Mouse (Mus musculus): ENCODE data around the gene Gm28047. TPM values are rescaled to one million over a fixed set of nuclear protein-coding genes. Genes with fewer than 3 reads are reported as not detected.
"Not testable (repeated sequence)": the region's sequence is repeated elsewhere in the genome, so short reads cannot be mapped to it uniquely, and the experiment has no call there.

The Gm28047 gene
- polyA plus RNA-seq, 1 experiment = not detected

DNA sequence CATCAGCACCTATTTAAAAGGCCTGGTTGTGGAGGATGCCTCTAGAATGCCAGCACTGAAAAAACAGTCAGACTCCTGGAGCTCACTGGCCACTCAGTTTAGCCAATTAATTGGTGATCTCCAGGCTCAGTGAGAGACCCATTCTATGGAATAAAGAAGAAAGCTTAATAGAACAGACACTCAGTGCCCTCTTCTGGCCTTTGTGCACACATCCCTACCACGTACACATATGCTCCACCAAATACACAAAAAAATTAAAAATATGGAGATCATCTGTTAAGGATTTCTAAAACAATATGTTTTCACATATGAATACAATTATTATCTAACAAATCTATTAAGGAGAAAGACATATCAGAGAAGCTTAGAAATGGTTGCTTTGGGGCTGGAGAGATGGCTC lies 4.1 kb downstream of the Gm28047 start:
- TF ChIP-seq CTCF (IDR thresholded peaks at IDR 0.05; ENCODE audit: low read depth, low read length) (no peak), POLR2A (IDR thresholded peaks at IDR 0.05; ENCODE audit: borderline replicate concordance, low read depth, low read length) (no peak)
- H3K27ac ChIP-seq (ENCODE audit: insufficient read depth, low read depth, low read length) = no peak overlapping the region
- H3K4me1 ChIP-seq (ENCODE audit: control insufficient read depth, insufficient read depth, low read length) = peaks cover 23% of the 10 kb centered on the region
- no peak overlapping the region for H3K4me3 ChIP-seq (ENCODE audit: insufficient read depth, low read length)

GRCm38 (mm10) chr15:102619486-102619885 lies 5.4 kb downstream of the Gm28047 start:
- H3K4me1 ChIP-seq (ENCODE audit: control insufficient read depth, insufficient read depth, low read length) = peaks cover 25% of the 10 kb centered on the region
- no peak overlapping the region for H3K4me3 ChIP-seq (ENCODE audit: insufficient read depth, low read length)
- no peak overlapping the region for H3K27ac ChIP-seq (ENCODE audit: insufficient read depth, low read depth, low read length)
- TF ChIP-seq CTCF (IDR thresholded peaks at IDR 0.05; ENCODE audit: low read depth, low read length) = no peak
- TF ChIP-seq POLR2A (IDR thresholded peaks at IDR 0.05; ENCODE audit: borderline replicate concordance, low read depth, low read length) = no peak

GRCm38 (mm10) chr15:102617654-102618053 lies 7.2 kb downstream of the Gm28047 start:
- TF ChIP-seq CTCF (IDR thresholded peaks at IDR 0.05; ENCODE audit: low read depth, low read length) = no peak
- TF ChIP-seq POLR2A (IDR thresholded peaks at IDR 0.05; ENCODE audit: borderline replicate concordance, low read depth, low read length) = no peak
- Histone ChIP-seq H3K4me3 (ENCODE audit: insufficient read depth, low read length) (no peak overlapping the region), H3K4me1 (ENCODE audit: control insufficient read depth, insufficient read depth, low read length) (peaks cover 20% of the 10 kb centered on the region), H3K27ac (ENCODE audit: insufficient read depth, low read depth, low read length) (no peak overlapping the region)

DNA sequence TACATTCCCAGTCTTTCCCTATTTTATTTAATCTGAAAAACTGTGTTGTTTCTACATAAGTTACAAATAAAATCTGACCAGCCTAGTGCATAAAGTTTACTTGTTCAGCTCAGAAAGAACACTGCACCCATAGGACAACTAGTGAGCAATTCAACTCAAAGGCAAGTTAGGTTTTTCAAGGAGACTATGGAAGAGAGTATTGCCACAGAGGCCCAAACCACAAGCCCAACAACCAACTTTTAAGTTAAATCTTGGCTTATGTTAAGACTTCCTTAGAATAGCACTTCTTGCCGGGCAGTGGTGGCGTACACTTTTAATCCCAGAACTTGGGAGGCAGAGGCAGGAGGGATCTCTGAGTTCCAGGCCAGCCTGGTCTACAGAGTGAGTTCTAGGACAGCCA lies 8.7 kb downstream of the Gm28047 start:
- Histone ChIP-seq H3K27ac (ENCODE audit: insufficient read depth, low read depth, low read length) (no peak overlapping the region), H3K4me3 (ENCODE audit: insufficient read depth, low read length) (no peak overlapping the region), H3K4me1 (ENCODE audit: control insufficient read depth, insufficient read depth, low read length) (peaks cover 15% of the 10 kb centered on the region)
- TF ChIP-seq CTCF (IDR thresholded peaks at IDR 0.05; ENCODE audit: low read depth, low read length) = no peak
- TF ChIP-seq POLR2A (IDR thresholded peaks at IDR 0.05; ENCODE audit: borderline replicate concordance, low read depth, low read length) = no peak

- Histone ChIP-seq H3K4me3 (ENCODE audit: insufficient read depth, low read length) (no peak overlapping the region), H3K4me1 (ENCODE audit: control insufficient read depth, insufficient read depth, low read length) (peaks cover 11% of the 10 kb centered on the region), H3K27ac (ENCODE audit: insufficient read depth, low read depth, low read length) (no peak overlapping the region)
- TF ChIP-seq POLR2A (IDR thresholded peaks at IDR 0.05; ENCODE audit: borderline replicate concordance, low read depth, low read length) (no peak), CTCF (IDR thresholded peaks at IDR 0.05; ENCODE audit: low read depth, low read length) (no peak)
Observed at GRCm38 (mm10) chr15:102614224-102614623, 10.6 kb downstream of the Gm28047 start.

GRCm38 (mm10) chr15:102612966-102613365 lies 11.9 kb downstream of the Gm28047 start:
- H3K4me1 ChIP-seq (ENCODE audit: control insufficient read depth, insufficient read depth, low read length) = peaks cover 9% of the 10 kb centered on the region
- H3K27ac ChIP-seq (ENCODE audit: insufficient read depth, low read depth, low read length) = no peak overlapping the region
- no peak for TF ChIP-seq POLR2A (IDR thresholded peaks at IDR 0.05; ENCODE audit: borderline replicate concordance, low read depth, low read length)
- TF ChIP-seq CTCF (IDR thresholded peaks at IDR 0.05; ENCODE audit: low read depth, low read length) = no peak
- no peak overlapping the region for H3K4me3 ChIP-seq (ENCODE audit: insufficient read depth, low read length)

GRCm38 (mm10) chr15:102608586-102608985 lies 16.3 kb downstream of the Gm28047 start:
- H3K4me3 ChIP-seq (ENCODE audit: insufficient read depth, low read length); H3K4me1 ChIP-seq (ENCODE audit: control insufficient read depth, insufficient read depth, low read length); H3K27ac ChIP-seq (ENCODE audit: insufficient read depth, low read depth, low read length): not testable (repeated sequence)

DNA sequence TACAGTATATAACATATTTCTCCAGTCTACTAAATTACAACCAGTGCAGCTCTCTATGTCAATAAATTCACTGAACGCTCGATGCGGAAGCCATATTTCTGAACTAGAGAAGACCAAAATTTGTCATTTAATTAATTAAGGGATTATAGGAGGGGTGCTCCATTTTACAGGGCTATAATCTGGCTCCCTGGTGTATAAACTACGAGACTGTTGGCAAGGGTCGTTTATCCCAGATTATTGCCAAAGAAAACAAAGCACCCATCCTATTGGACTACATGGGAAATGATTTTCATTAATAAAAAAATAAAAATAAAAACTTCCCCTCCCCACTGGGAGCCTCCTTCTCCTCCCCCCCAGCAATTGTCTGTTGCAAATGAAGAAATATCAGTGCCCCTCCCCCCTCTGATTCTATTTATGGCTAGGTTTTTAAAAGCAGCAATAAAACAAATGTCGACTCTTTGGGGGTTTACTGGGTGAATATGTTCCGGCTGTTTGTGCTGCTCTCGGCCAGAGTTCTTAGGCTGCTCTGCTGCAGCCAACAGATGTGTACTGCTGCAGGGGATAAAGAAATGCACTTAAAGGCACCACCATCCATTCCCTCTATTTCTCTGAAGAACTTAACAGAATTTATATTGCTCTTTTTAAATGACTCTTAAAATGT lies 30.7 kb downstream of the Gm28047 start:
- H3K4me3 ChIP-seq (ENCODE audit: insufficient read depth, low read length) = no peak overlapping the region
- H3K27ac ChIP-seq (ENCODE audit: insufficient read depth, low read depth, low read length) = no peak overlapping the region
- TF ChIP-seq POLR2A (IDR thresholded peaks at IDR 0.05; ENCODE audit: borderline replicate concordance, low read depth, low read length) = no peak
- no peak for TF ChIP-seq CTCF (IDR thresholded peaks at IDR 0.05; ENCODE audit: low read depth, low read length)
- peaks cover 3% of the 10 kb centered on the region for H3K4me1 ChIP-seq (ENCODE audit: control insufficient read depth, insufficient read depth, low read length)

- H3K27ac ChIP-seq (ENCODE audit: insufficient read depth, low read depth, low read length) = no peak overlapping the region
- peaks cover 3% of the 10 kb centered on the region for H3K4me1 ChIP-seq (ENCODE audit: control insufficient read depth, insufficient read depth, low read length)
- H3K4me3 ChIP-seq (ENCODE audit: insufficient read depth, low read length) = no peak overlapping the region
- TF ChIP-seq POLR2A (IDR thresholded peaks at IDR 0.05; ENCODE audit: borderline replicate concordance, low read depth, low read length) (no peak), CTCF (IDR thresholded peaks at IDR 0.05; ENCODE audit: low read depth, low read length) (no peak)
Observed at GRCm38 (mm10) chr15:102592674-102593073, 32.2 kb downstream of the Gm28047 start.

DNA sequence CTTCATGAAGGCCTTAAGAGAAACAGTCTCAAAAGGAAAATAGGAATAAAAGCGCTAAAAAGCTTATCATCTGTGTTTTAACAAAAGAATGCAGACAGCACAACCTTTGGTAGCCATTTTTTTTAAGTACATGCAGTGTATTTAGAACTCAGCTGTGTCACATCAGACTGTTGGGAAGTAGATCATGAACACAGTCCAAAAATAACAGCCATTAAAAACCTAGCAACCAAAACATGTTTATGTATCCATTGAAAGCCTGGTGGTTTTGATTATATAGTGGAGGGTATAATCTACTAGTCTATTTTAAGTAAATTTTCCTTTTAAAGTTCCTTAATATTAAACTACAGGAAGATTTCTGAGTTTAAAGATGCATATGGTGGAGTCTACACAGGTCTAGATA lies 34.3 kb downstream of the Gm28047 start:
- Histone ChIP-seq H3K4me3 (ENCODE audit: insufficient read depth, low read length) (no peak overlapping the region), H3K4me1 (ENCODE audit: control insufficient read depth, insufficient read depth, low read length) (peaks cover 3% of the 10 kb centered on the region), H3K27ac (ENCODE audit: insufficient read depth, low read depth, low read length) (no peak overlapping the region)
- no peak for TF ChIP-seq POLR2A (IDR thresholded peaks at IDR 0.05; ENCODE audit: borderline replicate concordance, low read depth, low read length)

- Histone ChIP-seq H3K4me1 (ENCODE audit: control insufficient read depth, insufficient read depth, low read length) (peaks cover 3% of the 10 kb centered on the region), H3K4me3 (ENCODE audit: insufficient read depth, low read length) (no peak overlapping the region)
- TF ChIP-seq POLR2A (IDR thresholded peaks at IDR 0.05; ENCODE audit: borderline replicate concordance, low read depth, low read length) (no peak), CTCF (IDR thresholded peaks at IDR 0.05; ENCODE audit: low read depth, low read length) (no peak)
Observed at GRCm38 (mm10) chr15:102589826-102590225, 35.0 kb downstream of the Gm28047 start.

More at GRCm38 (mm10) chr15:102589826-102590225, 35.0 kb downstream of the Gm28047 start:
- no peak overlapping the region for H3K27ac ChIP-seq (ENCODE audit: insufficient read depth, low read depth, low read length)

Measured in bone marrow macrophage, adult 2 months (primary cell).